Mouse (Mus musculus): ENCODE data around the gene Snn.
A peak's percentile ranks its signal among the peaks of the same experiment; 100 is the strongest.

The Snn gene

GRCm38 (mm10) chr16:11086299-11086698, 25.6 kb downstream of the Snn start:
- DNase-seq (ENCODE audit: inconsistent ontology term): no peak

GRCm38 (mm10) chr16:11086856-11087588, 26.3 kb downstream of the Snn start:
- DNase-seq (ENCODE audit: inconsistent ontology term): peak; percentile 83

- no peak for DNase-seq (ENCODE audit: inconsistent ontology term)
Observed at GRCm38 (mm10) chr16:11090836-11091570, 30.3 kb downstream of the Snn start.

GRCm38 (mm10) chr16:11092061-11092460, 31.3 kb downstream of the Snn start:
- DNase-seq (ENCODE audit: inconsistent ontology term): no peak

- DNase-seq (ENCODE audit: inconsistent ontology term): no peak
Observed at GRCm38 (mm10) chr16:11092523-11092922, 31.8 kb downstream of the Snn start.

- no peak for DNase-seq (ENCODE audit: inconsistent ontology term)
Observed at GRCm38 (mm10) chr16:11093717-11094386, 33.1 kb downstream of the Snn start.

GRCm38 (mm10) chr16:11097301-11097700, 36.6 kb downstream of the Snn start:
- no peak for DNase-seq (ENCODE audit: inconsistent ontology term)

GRCm38 (mm10) chr16:11104905-11105304, 44.2 kb downstream of the Snn start:
- no peak for DNase-seq (ENCODE audit: inconsistent ontology term)

GRCm38 (mm10) chr16:11109198-11109740, 48.5 kb downstream of the Snn start:
- no peak for DNase-seq (ENCODE audit: inconsistent ontology term)

GRCm38 (mm10) chr16:11122625-11123024, 61.9 kb downstream of the Snn start:
- no peak for DNase-seq (ENCODE audit: inconsistent ontology term)

GRCm38 (mm10) chr16:11124110-11124509, 63.4 kb downstream of the Snn start:
- DNase-seq (ENCODE audit: inconsistent ontology term): no peak
